Mouse (Mus musculus) midbrain, embryonic 14.5 days (tissue): ENCODE data around the gene Naa16. TPM values are rescaled to one million over a fixed set of nuclear protein-coding genes. Genes with fewer than 3 reads are reported as not detected.

ENCODE experiments used
- ATAC-seq: fragments of 200-750 bp; cut with Nextera tagmentation; 2 replicates; pipeline ENCODE4 v1.8.0; 2017; ENCODE audit warnings: moderate number of reproducible peaks, moderate library complexity; ENCODE audit not compliant: low FRiP score, low TSS enrichment
- DNase-seq: peaks from one replicate; pipeline ENCODE4 v3.0.0-alpha.2; 2015
- H3K27ac ChIP-seq: fragments of 300-500 bp; sonication (generic); replicated peaks from 2 replicates; pipeline ENCODE4 v1.5.1; 2014; ENCODE audit warnings: mild to moderate bottlenecking, low read depth, low read length, moderate library complexity
- H3K27me3 ChIP-seq: fragments of 300-500 bp; sonication (generic); 2 replicates; pipeline ENCODE4 v1.6.1; 2014; ENCODE audit warnings: low read length, control low read depth, mixed read lengths; ENCODE audit not compliant: control insufficient read depth, insufficient read depth
- H3K36me3 ChIP-seq: fragments of 300-500 bp; sonication (generic); 2 replicates; pipeline ENCODE4 v1.6.1; 2014; ENCODE audit warnings: low read length, control low read depth; ENCODE audit not compliant: control insufficient read depth, insufficient read depth
- H3K4me1 ChIP-seq: fragments of 300-500 bp; sonication (generic); 2 replicates; pipeline ENCODE4 v1.6.1; 2014; ENCODE audit warnings: mild to moderate bottlenecking, antibody characterized with exemption, low read length, control low read depth; ENCODE audit not compliant: control insufficient read depth, insufficient read depth
- H3K4me2 ChIP-seq: fragments of 300-500 bp; sonication (generic); 2 replicates; pipeline ENCODE4 v1.6.1; 2014; ENCODE audit warnings: mild to moderate bottlenecking, low read length, moderate library complexity
- H3K4me3 ChIP-seq: fragments of 300-500 bp; sonication (generic); replicated peaks from 2 replicates; pipeline ENCODE4 v1.5.1; 2014; ENCODE audit warnings: low read depth, low read length
- H3K9ac ChIP-seq: fragments of 300-500 bp; sonication (generic); replicated peaks from 2 replicates; pipeline ENCODE4 v1.6.1; 2014; ENCODE audit warnings: mild to moderate bottlenecking, low read length, moderate library complexity
- H3K9me3 ChIP-seq: fragments of 300-500 bp; sonication (generic); 2 replicates; pipeline ENCODE4 v1.6.1; 2016; ENCODE audit warnings: low read length, control low read depth, mixed read lengths; ENCODE audit not compliant: control insufficient read depth
- WGBS: fragments of 180-500 bp; shearing (Covaris S2); extraction: QIAGEN DNeasy Blood & Tissue Kit; methylation state at CpG from one replicate; pipeline ENCODE4 v1.1.7; 2014; 5-methylcytosine and 5-hydroxymethylcytosine counted together
- polyA plus RNA-seq: library from polyadenylated mRNA; unstranded; fragments of >200 nt; fragmentation: Nextera tagmentation; extraction: Ambion mirVana; gene quantifications from 2 replicates; pipeline ENCODE4 v1.2.1, GENCODE M21; 2014

The Naa16 gene
- polyA plus RNA-seq, 1 experiment from 2014 or later = 25.2 TPM

DNA sequence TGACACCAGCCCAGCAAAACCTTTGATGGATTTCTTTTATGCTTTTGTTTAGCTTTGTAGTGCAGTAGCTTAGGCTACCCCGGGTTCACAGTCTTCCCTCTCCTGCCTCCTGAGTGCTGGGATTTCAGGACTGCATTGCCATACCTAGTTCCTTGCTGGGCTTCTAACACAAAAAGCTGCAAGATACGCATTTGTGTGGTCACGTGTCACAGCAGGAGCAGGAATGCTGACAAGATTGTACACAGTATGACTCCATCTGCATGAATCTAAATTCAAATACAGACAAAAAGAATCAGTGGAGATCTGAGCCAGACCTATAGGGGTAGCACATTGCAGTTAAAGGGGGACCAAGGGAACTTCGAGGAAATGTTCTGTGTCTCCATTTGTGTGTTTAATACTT is 82.2 kb downstream of the Naa16 start:
- no peaks in the 10 kb centered on the region for H3K9me3 ChIP-seq
- H3K4me3 ChIP-seq = no peak overlapping the region
- no peaks in the 10 kb centered on the region for H3K27me3 ChIP-seq
- H3K36me3 ChIP-seq = no peaks in the 10 kb centered on the region
- no peaks in the 10 kb centered on the region for H3K4me1 ChIP-seq
- ATAC-seq (no peak), DNase-seq (peak; percentile 31)
- no peak overlapping the region for H3K27ac ChIP-seq
- no peak overlapping the region for H3K9ac ChIP-seq
- WGBS = 9% methylated on average over 4 of the region's 4 CpGs
- no peak overlapping the region for H3K4me2 ChIP-seq

DNA sequence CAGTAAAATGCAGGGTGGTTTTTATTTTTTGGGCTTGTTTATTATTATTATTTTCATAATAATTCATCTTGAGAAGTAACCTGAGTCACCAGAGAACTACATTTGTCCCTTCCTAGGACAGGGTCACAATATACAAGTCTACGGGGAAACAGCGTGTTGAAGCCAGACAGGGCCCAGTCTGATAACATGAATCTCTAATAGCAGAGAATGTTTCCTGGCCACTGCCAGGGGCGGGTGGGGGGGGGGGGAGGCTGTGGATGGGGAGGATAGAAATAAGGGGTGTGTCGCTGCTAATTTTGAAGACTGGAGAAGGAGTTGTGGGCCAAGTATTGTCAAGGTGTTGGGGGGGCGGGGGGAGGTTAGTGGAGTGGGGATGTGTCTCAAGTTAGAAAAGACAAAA is 82.7 kb downstream of the Naa16 start:
- Histone ChIP-seq H3K36me3 (no peaks in the 10 kb centered on the region), H3K9ac (no peak overlapping the region), H3K27me3 (no peaks in the 10 kb centered on the region), H3K4me1 (no peaks in the 10 kb centered on the region), H3K4me2 (no peak overlapping the region), H3K9me3 (no peaks in the 10 kb centered on the region), H3K4me3 (no peak overlapping the region), H3K27ac (no peak overlapping the region)
- ATAC-seq (no peak), DNase-seq (no peak)
- 40% methylated on average over 5 of the region's 5 CpGs for WGBS

DNA sequence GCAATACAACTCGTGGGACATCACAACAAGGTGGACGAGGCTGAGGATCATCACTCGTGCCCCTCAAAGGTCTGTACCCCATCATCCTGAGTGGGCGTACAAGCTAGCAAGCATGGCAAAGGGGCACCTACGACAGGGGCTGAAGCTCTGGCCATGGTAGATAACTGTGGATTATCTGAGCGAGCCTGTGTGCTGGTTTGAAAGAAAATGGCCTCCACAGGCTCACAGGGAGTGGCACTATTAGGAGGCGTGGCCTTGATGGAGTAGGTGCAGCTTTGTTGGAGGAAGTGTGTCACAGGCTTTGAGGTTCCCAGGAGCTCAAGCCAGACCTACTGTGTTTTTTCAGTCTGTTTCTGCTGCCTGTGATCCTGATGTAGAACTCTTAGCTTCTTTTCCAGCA is 83.4 kb downstream of the Naa16 start:
- H3K27me3 ChIP-seq = no peaks in the 10 kb centered on the region
- H3K4me3 ChIP-seq = no peak overlapping the region
- WGBS = 91% methylated on average over 7 of the region's 7 CpGs
- no peaks in the 10 kb centered on the region for H3K36me3 ChIP-seq
- DNase-seq = no peak
- no peak overlapping the region for H3K27ac ChIP-seq
- no peaks in the 10 kb centered on the region for H3K9me3 ChIP-seq
- H3K4me2 ChIP-seq = no peak overlapping the region
- no peak overlapping the region for H3K9ac ChIP-seq
- no peaks in the 10 kb centered on the region for H3K4me1 ChIP-seq
- no peak for ATAC-seq

DNA sequence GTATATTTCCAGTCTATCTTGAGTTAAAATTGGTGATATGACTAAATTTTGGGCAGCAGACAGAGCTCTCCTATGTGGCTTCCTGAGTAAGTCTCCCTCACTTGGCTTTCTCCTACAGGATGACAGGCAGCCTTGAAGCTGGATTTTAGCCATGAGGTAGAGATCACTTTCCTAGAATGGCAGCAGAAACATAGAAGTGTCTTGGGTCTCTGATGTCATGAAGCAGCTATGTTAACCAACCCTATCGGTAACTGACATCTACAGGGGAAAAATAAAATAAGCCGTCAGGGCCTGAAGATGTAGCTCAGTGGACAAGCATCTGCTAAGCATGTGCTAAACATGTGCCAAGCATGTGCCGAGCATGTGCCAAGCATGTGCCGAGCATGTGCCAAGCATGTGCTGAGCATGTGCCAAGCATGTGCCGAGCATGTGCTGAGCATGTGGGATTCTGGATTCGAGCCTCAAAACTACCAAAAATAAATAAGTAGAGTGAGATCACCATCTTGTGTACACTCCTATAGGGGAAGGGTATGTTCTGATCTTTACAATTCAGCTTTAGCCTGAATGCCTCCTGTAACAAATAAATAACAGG is 85.6 kb downstream of the Naa16 start:
- 89% methylated on average over 6 of the region's 6 CpGs for WGBS
- ATAC-seq = no peak

DNA sequence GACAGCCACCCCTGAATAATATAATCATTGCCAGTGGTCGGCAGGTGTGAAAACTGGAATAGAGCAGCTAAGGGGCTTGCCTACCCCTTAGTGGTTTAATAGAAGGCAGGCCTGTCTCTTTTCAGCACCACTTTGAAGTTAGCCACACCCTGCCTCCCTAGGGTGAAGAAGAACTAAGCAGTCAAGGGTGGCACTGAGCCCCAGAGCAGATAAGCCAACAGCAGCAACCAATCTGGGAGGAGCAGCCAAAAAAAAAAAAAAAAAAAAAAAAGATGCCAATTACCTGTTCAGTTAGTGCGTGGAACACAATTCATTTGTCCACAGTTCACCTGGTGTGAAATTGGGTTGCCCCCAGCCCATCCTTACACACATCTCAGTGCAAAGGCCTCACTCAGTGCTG is 87.4 kb downstream of the Naa16 start:
- H3K9ac ChIP-seq = no peak overlapping the region
- H3K9me3 ChIP-seq = no peaks in the 10 kb centered on the region
- H3K4me3 ChIP-seq = no peak overlapping the region
- ATAC-seq = no peak
- no peak for DNase-seq
- H3K36me3 ChIP-seq = no peaks in the 10 kb centered on the region
- peaks cover 19% of the 10 kb centered on the region for H3K27me3 ChIP-seq
- H3K4me1 ChIP-seq = no peaks in the 10 kb centered on the region; the same call in 1 of the 2 replicates
- no peak overlapping the region for H3K27ac ChIP-seq
- 80% methylated on average over 2 of the region's 2 CpGs for WGBS
- H3K4me2 ChIP-seq = no peak overlapping the region

More for the DNA sequence above, 85.6 kb downstream of the Naa16 start:
- no peak for DNase-seq
- H3K9me3 ChIP-seq = no peaks in the 10 kb centered on the region
- no peak overlapping the region for H3K27ac ChIP-seq
- no peaks in the 10 kb centered on the region for H3K36me3 ChIP-seq
- no peaks in the 10 kb centered on the region; the same call in 1 of the 2 replicates for H3K4me1 ChIP-seq
- H3K4me2 ChIP-seq = no peak overlapping the region
- peaks cover 9% of the 10 kb centered on the region for H3K27me3 ChIP-seq
- H3K9ac ChIP-seq = no peak overlapping the region
- no peak overlapping the region for H3K4me3 ChIP-seq

DNA sequence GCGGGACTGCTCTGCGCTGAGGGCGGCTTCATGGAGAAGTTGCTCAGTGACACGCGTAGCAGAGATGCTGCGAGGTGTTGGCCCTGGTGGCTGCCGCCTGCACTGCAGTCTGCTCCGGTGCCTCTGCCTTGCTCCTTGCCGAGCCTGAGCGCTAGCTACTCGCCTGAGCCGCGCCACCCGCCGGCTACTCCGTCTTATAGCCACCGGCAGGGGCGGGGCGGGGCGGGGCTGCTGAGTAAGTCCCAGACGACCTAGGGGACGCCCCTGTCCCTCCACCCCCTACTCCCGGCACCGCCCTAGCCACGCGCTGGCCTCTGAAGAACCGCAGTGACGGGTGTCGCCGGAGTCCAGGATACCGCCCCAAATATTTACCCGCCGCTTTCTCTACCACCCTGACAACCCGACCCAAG is 89.1 kb downstream of the Naa16 start, which contains the start of gene Rgcc:
Gene Rgcc, minus strand, starts transcription at position 180 of the 410 bp plus-strand sequence.
- Histone ChIP-seq H3K4me3 (peak within 1 kb of the TSS; percentile 44), H3K36me3 (no peaks in the 10 kb centered on the region), H3K9me3 (no peaks in the 10 kb centered on the region), H3K27ac (no peak within 1 kb of the TSS), H3K4me2 (peak within 1 kb of the TSS; percentile 79), H3K9ac (peak within 1 kb of the TSS; percentile 38), H3K27me3 (peaks cover 19% of the 10 kb centered on the region), H3K4me1 (peaks cover 6% of the 10 kb centered on the region)
- WGBS = under 1% methylated on average over 34 of the region's 34 CpGs
- ATAC-seq (peak; percentile 93), DNase-seq (peak; percentile 94)

DNA sequence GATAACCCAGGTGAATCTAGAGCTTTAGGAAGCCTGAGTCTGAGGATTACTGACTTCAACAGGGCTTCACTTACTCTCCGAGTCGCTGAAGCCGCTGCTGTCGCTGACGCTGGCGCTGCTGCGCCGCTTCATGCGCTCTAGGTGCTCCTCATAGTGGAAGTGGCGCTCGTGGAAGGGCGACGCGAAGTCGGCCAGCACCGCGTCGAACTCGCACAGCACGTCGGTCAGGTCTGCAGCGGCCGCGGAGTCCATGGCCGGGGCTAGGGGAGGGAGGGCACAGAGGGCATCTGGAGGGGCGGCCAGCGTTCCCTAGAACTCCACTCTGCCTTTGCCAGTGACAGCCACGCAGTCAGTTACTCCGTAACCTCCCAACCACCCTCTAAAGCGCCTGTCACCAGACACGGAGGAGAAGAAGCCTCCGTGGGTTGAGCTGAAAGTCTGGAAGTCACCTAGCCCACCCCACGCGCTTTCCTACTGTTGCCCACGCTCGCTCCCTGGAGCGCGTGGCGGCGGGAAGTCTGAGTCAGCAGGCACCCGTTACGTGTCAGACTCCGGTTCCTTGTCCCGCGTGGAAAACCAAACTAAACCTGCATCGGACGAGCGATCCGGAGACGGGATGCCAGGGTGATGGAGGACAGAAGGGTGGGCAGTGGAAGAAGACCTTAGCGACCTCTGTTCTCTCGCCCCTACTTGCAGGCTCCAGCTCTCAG is 89.8 kb downstream of the Naa16 start:
- ATAC-seq = peak; percentile 26
- Histone ChIP-seq H3K4me1 (peaks cover 9% of the 10 kb centered on the region), H3K27me3 (peaks cover 19% of the 10 kb centered on the region), H3K4me3 (peak overlapping the region; percentile 44), H3K36me3 (no peaks in the 10 kb centered on the region), H3K9me3 (no peaks in the 10 kb centered on the region), H3K4me2 (peak overlapping the region; percentile 79), H3K27ac (no peak overlapping the region), H3K9ac (peak overlapping the region; percentile 38)
- DNase-seq = peak; percentile 76
- WGBS = under 1% methylated on average over 52 of the region's 52 CpGs

DNA sequence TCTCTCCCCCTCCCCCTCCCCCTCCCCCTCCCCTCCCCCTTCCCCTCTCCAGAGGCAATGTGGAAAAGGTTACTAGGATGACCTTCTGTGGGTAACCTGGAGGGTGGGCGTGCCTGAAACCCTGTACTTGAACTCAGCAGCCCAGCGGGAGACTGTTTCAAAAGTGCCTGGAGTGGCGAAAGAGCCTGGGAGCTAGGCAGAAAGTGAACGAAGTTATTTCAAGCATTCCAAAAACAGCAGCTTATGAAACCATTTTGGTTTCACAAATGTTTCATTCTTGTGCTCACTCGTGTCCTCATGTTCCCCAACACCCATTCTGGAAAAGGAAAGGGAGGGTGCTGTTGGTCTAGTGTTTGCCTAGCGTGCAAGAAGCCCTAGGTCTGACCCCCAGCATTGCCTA is 90.8 kb downstream of the Naa16 start:
- Histone ChIP-seq H3K4me2 (peak overlapping the region; percentile 79), H3K9me3 (no peaks in the 10 kb centered on the region), H3K27me3 (peaks cover 19% of the 10 kb centered on the region), H3K4me3 (peak overlapping the region; percentile 44; the same call in 1 of the 2 replicates), H3K4me1 (peaks cover 9% of the 10 kb centered on the region), H3K36me3 (no peaks in the 10 kb centered on the region), H3K9ac (no peak overlapping the region), H3K27ac (no peak overlapping the region)
- no peak for ATAC-seq
- 22% methylated on average over 6 of the region's 6 CpGs for WGBS
- no peak for DNase-seq

DNA sequence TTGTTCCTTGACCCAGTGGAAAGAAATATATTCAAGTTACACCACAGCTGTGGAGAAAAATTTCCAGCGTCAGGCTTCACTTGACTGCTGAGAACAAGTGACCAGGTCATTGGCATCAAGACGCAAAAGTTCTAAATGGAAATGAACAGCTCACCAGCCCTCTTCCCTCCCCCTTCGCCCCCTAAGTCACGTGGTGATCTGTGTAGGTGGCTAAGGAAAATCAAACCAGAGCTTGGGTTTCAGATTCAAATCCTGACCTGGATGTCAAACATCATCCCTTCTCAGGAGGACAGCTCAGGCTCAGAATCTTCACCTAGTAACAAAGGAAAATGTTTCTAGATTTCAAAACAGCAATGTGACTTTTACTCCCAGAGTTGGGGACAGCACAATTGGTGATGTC is 91.3 kb downstream of the Naa16 start:
- Histone ChIP-seq H3K4me3 (no peak overlapping the region), H3K9me3 (no peaks in the 10 kb centered on the region), H3K4me1 (peaks cover 9% of the 10 kb centered on the region), H3K36me3 (no peaks in the 10 kb centered on the region), H3K27ac (no peak overlapping the region), H3K4me2 (no peak overlapping the region; the same call in 1 of the 2 replicates), H3K27me3 (peaks cover 19% of the 10 kb centered on the region), H3K9ac (no peak overlapping the region)
- DNase-seq = no peak
- no peak for ATAC-seq
- WGBS = 48% methylated on average over 4 of the region's 4 CpGs
